Mouse (Mus musculus) intestine, postnatal 0 days (tissue): ENCODE measurements at regions not wholly inside any gene's neighbourhood (a gene's known extent, or its start where the extent isn't known, plus 50 kb on each side); places are given as distances from the start of the nearest gene placed in this dataset.

Experiments used
- ATAC-seq: fragments of 200-750 bp; cut with Nextera tagmentation; 2 replicates; pipeline ENCODE4 v1.8.0; 2017; ENCODE audit warnings: mild to moderate bottlenecking, moderate TSS enrichment, moderate library complexity
- H3K27ac ChIP-seq: fragments of 300-500 bp; sonication (generic); 2 replicates; pipeline ENCODE4 v1.5.1; 2014; ENCODE audit warnings: mild to moderate bottlenecking, low read depth, low read length, moderate library complexity
- H3K27me3 ChIP-seq: fragments of 300-500 bp; sonication (generic); replicated peaks from 2 replicates; pipeline ENCODE4 v1.6.1; 2014; ENCODE audit warnings: low read length, mixed read lengths; ENCODE audit not compliant: control insufficient read depth, insufficient read depth
- H3K36me3 ChIP-seq: fragments of 300-500 bp; sonication (generic); 2 replicates; pipeline ENCODE4 v1.6.1; 2014; ENCODE audit warnings: mild to moderate bottlenecking, moderate library complexity; ENCODE audit not compliant: control insufficient read depth, insufficient read depth
- H3K4me1 ChIP-seq: fragments of 300-500 bp; sonication (generic); replicated peaks from 2 replicates; pipeline ENCODE4 v1.6.1; 2014; ENCODE audit warnings: antibody characterized with exemption, low read length, mixed read lengths; ENCODE audit not compliant: control insufficient read depth, insufficient read depth
- H3K4me2 ChIP-seq: fragments of 300-500 bp; sonication (generic); replicated peaks from 2 replicates; pipeline ENCODE4 v1.6.1; 2014; ENCODE audit warnings: low read depth, mild to moderate bottlenecking, moderate library complexity
- H3K4me3 ChIP-seq: fragments of 300-500 bp; sonication (generic); 2 replicates; pipeline ENCODE4 v1.5.1; 2014; ENCODE audit warnings: low read depth, low read length
- H3K9ac ChIP-seq: fragments of 300-500 bp; sonication (generic); 2 replicates; pipeline ENCODE4 v1.6.1; 2014; ENCODE audit warnings: mild to moderate bottlenecking, low read depth, low read length
- H3K9me3 ChIP-seq: fragments of 300-500 bp; sonication (generic); 2 replicates; pipeline ENCODE4 v1.6.1; 2016; ENCODE audit warnings: mixed run types; ENCODE audit not compliant: control insufficient read depth
- CTCF ChIP-seq: sonication (generic); IDR thresholded peaks from 2 replicates; pipeline ENCODE4 v1.5.1; 2016; ENCODE audit warnings: low read depth, mild to moderate bottlenecking, control low read depth, antibody characterized with exemption, moderate library complexity
- WGBS: fragments of 180-500 bp; shearing (Covaris S2); extraction: QIAGEN DNeasy Blood & Tissue Kit; methylation state at CpG from one replicate; pipeline ENCODE4 v1.1.7; 2014; 5-methylcytosine and 5-hydroxymethylcytosine counted together

- no peak for TF ChIP-seq CTCF
- H3K9me3 ChIP-seq, result no peaks in the 10 kb centered on the region
- no peak overlapping the region for H3K4me3 ChIP-seq
- H3K36me3 ChIP-seq, result no peaks in the 10 kb centered on the region
- peak; percentile 77 for ATAC-seq
- H3K4me2 ChIP-seq, result no peak overlapping the region
- 39% methylated on average over 4 of the region's 4 CpGs for WGBS
- H3K9ac ChIP-seq, result no peak overlapping the region
- no peaks in the 10 kb centered on the region for H3K4me1 ChIP-seq
- H3K27me3 ChIP-seq, result no peaks in the 10 kb centered on the region
- H3K27ac ChIP-seq, result no peak overlapping the region
These were observed 73.9 kb upstream of the Magi1 start for GRCm38 (mm10) chr6:94357568-94357967.

GRCm38 (mm10) chr6:94354451-94355095 is 70.9 kb upstream of the Magi1 start:
- Histone ChIP-seq H3K4me2 (no peak overlapping the region), H3K27me3 (no peaks in the 10 kb centered on the region), H3K9me3 (no peaks in the 10 kb centered on the region), H3K4me1 (no peaks in the 10 kb centered on the region), H3K27ac (no peak overlapping the region), H3K9ac (no peak overlapping the region), H3K4me3 (no peak overlapping the region), H3K36me3 (no peaks in the 10 kb centered on the region)
- WGBS, result 60% methylated on average over 8 of the region's 8 CpGs
- no peak for ATAC-seq
- no peak for TF ChIP-seq CTCF

- no peak overlapping the region for H3K27ac ChIP-seq
These were observed 60.6 kb upstream of the Magi1 start for GRCm38 (mm10) chr6:94344296-94344695.

GRCm38 (mm10) chr6:94340546-94340945 is 56.8 kb upstream of the Magi1 start:
- ATAC-seq, result no peak
- Histone ChIP-seq H3K36me3 (no peaks in the 10 kb centered on the region), H3K4me2 (no peak overlapping the region), H3K27me3 (no peaks in the 10 kb centered on the region), H3K27ac (no peak overlapping the region), H3K9me3 (no peaks in the 10 kb centered on the region), H3K4me1 (no peaks in the 10 kb centered on the region), H3K4me3 (no peak overlapping the region), H3K9ac (no peak overlapping the region)
- 49% methylated on average over 2 of the region's 2 CpGs for WGBS
- TF ChIP-seq CTCF, result no peak

More at GRCm38 (mm10) chr6:94344296-94344695, 60.6 kb upstream of the Magi1 start:
- H3K4me3 ChIP-seq, result no peak overlapping the region
- no peaks in the 10 kb centered on the region for H3K36me3 ChIP-seq
- no peaks in the 10 kb centered on the region for H3K9me3 ChIP-seq
- ATAC-seq, result no peak
- no peak overlapping the region for H3K9ac ChIP-seq
- WGBS, result 86% methylated on average over 2 of the region's 2 CpGs
- no peak for TF ChIP-seq CTCF
- H3K4me1 ChIP-seq, result no peaks in the 10 kb centered on the region
- no peaks in the 10 kb centered on the region for H3K27me3 ChIP-seq
- no peak overlapping the region for H3K4me2 ChIP-seq

GRCm38 (mm10) chr6:94336168-94336567 is 52.5 kb upstream of the Magi1 start:
- TF ChIP-seq CTCF, result no peak
- Histone ChIP-seq H3K9ac (no peak overlapping the region), H3K27me3 (no peaks in the 10 kb centered on the region), H3K4me2 (no peak overlapping the region), H3K9me3 (no peaks in the 10 kb centered on the region), H3K4me1 (no peaks in the 10 kb centered on the region), H3K27ac (no peak overlapping the region), H3K36me3 (no peaks in the 10 kb centered on the region), H3K4me3 (no peak overlapping the region)
- no peak for ATAC-seq
- 86% methylated on average over 6 of the region's 6 CpGs for WGBS
